Mouse (Mus musculus) thymus, postnatal 14 days (tissue): ENCODE measurements around the gene Nup205.

Experiments used
- DNase-seq: peaks from one replicate; pipeline ENCODE4 v3.0.0; 2021

The Nup205 gene

DNA sequence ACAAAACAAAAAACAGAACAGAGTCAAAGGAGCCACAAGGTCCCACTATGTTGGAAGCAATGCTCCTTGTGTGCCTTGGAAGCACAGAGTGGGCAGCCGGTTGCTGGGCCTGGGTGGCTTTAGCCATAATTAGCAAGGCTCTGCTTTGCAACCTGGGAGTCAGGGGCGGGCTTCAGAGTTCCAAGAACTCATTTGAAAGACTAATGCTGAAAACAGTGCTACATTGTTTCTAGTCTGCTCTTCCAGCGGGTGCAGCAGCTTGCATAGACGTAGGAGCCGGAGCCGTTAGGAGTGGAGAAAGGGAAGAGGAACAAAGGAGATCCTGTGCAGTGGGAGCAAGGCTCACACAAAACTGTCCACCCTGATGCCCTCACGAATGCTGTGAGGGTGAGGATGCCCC, 111.7 kb downstream of the Nup205 start:
- no peak for DNase-seq

DNA sequence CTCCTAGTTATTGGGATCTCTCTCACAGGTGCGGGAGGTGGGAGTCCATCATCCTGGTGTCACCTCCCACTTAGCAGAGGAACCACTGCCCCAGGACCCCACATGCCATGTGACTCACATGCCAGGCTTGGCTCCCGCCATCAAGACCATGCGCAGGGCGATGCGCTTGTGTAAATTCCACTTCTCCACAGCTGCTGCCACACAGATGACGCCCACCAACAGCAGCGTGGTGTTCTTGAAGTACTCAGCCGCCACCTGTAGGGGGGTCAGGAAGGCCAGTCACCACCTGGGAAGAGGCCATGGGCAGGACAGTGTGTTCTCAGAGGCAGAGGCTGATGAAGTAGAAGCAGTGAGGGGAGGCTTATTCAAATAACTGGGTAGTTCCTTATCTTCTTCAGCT, 112.5 kb downstream of the Nup205 start:
- no peak for DNase-seq

DNA sequence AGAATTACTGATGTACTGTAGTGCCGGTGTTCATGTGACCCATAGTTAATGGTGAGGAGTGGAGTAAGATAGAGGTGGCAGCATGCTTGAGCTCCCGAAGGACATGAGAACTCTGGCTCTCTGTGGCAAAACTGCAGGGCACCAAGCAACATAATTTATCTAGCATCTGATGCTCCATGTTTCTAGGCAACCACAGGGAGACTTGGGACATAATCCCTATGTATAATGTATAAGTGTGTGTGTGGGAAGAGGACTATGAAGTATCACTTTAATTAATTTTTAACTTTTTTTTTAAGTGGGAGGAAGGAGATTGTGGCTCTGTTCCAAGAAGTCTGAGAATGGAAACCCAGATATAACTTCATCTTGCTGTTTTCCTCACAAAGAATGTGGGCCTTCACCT, 117.7 kb downstream of the Nup205 start:
- no peak for DNase-seq

DNA sequence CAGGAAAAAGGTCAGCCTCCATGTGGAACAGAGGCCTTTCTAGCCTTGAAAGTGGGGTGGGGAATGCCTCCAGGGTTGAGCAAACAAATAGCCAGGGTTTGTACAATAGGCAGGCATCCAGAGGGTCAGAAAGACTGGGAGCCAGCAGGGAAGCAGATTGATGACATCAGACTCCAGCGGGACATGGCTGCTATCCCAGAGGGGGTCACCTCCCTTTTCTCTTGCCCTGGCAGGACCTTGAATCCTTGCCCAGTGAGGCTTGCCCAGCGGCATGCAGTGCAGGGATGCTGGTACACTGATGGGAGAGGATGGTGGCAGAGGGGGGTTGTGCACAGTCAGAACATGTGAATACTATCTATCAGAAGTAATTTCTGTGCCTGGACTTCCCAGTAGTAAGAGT, 119.8 kb downstream of the Nup205 start:
- DNase-seq = no peak
